Mouse (Mus musculus): Measurements from ENCODE around the gene Tsc22d1.

Gene Tsc22d1

DNA sequence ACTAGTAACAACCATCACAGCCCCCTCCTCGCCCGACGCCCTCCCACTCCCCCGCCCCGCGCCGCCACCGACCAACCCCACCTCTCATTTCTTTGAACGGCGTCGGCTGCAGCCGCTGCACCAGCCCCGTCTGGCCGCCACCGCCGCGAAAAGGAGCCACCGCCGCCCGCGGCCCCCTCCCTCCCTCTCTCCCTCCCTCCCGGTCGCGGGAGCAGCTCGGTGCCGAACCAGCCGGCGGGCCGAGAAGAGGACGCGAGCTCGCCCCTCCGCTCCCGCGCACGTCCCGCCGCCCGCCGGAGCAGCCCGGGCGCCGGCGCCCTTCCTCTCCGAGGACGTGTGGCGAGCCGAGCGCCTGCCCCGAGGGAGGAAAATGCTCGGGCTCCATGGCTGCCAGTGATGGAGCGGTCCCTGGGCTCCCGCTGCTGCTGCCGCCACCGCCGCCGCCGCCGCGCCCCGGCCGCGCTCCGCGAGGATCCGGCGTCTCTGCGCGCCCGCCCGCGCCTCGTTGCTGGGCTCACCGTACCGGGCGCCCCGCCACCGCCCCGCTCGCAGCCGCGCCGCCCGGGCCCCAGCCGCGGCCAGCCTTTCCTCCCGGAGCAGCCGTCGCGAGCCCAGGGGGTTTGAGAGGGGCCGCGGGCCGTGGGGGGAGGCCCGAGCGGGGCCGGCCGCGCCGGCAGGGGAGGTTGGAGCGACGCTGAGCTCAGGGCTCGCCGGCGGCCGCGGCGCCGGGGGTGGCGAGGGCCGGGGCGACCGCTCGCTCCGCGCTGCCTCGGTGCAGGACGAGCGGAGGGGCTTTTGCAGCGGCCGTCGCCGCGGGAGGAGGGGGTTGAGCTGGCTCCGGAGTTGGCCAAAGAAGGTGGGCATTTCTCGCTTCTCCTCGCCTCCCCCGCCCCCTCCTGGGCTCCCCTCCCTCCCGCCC is at the start of gene Tsc22d1:
TSS of gene Tsc22d1 (plus strand) at position 100 of the 919 bp plus-strand sequence.
- DNase-seq, result peak; percentile 69

DNA sequence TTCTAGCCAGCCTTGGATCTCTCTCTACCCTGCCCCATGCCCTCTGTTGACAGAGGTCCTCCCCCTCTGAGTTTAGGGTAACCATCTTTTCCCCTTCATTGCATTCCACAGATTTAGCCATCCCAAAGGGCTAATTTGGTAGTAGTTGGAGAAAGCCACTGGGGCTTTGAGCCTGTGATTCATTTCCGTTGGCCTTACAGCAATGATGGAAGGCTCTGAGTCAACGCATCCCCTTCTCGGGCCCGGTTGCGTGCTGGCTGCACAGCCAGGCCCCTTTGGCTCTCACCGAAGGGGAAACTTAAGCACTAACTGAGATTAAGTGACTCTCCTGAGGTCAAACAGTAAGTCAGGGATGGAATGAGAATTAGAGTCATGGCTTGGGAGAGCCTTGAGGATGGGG is 41.1 kb upstream of the Tsc22d1 start:
- DNase-seq, result no peak

DNA sequence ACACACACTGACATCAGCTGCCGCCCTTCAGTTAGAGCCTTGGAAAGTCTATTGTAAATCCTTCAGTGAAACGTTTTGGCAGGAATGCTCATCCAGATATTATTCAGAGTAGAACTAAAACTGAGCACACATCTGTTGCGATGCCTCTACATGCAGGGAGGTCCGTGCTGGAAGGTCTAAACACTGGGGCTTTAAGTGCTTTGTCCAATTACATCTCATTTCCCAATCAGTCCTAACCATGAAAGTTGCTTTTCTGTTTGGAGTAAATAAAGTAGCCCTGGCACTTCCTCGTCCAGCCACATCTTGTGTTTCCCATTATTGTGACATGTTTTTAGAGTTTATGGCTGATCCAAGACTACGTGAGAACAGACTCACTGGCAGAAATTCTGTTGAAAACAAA is 40.2 kb upstream of the Tsc22d1 start:
- DNase-seq, result no peak

DNA sequence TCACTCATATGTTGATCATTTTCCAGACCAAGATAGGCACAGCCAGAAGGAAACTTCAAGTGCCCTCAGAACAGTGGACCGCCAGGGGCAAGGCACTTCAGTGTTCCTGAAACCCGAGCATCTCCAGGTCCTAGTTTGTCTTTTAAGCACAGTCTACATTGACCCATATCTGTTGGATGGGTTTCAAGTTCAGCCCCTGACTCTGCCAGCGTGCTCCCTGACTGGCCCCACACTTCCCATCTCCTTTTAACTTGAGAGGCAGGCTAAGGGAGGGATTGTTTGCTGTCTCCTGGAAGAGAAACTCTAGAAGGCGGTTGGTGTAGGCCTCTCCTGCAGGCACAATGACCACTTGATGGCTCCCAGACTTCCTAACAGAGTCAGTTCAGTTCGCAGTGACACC is 38.2 kb upstream of the Tsc22d1 start:
- no peak for DNase-seq

DNA sequence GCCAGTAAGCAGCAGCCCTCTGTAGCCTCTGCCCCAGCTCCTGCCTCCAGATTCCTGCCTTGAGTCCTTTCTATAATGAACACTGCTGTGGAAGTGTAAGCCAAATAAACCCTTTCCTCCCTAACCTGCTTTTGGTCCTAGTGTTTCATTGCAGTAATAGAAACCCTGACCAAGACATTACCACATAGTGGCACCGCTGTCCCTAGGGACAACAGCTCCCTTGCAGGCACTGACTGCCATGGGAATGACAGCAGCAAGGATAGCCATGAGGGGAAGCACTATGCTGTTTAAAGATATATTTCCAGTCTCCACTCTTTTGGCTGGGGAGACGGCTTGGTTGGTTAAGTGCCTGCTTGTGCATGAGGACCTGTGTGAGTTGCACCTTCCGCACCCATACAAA is 35.4 kb upstream of the Tsc22d1 start:
- DNase-seq, result no peak

DNA sequence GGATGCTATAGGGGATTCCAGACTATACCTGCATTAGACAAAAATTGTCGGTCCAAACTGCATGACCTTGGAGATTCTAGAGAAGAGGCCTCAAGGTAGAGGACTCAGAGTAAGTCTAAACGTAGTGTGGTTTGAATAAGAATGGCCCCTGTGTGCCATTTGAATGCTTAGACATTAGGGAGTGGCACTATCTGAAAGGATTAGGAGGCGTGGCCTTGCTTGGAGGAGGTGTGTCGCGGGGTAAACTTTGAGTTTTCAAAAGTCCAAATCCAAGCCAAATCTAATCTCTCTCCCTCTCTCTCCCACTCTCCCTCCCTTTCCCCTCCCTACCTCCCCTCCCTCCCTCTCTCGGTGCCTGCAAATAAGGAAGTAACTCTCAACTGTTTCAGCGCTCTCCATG is 26.7 kb upstream of the Tsc22d1 start:
- no peak for DNase-seq

DNA sequence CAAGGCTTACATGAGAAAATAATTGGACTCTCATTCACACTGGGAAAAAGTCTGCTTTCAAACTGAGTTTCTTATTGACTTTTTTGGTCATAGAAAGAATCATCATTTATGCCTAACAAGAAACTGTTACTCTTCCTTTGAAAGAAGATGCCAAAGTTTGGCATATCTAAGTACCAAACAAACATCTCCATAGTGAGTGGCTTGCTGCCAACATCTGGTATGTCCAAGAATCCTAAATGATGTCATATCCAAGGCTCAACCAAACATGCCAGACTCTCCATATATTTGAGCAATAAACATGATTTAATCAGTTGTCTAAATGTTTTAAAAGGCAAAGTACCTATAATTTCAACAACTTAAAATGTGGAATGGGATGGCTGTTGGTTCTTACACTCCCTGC is 16.5 kb upstream of the Tsc22d1 start:
- DNase-seq, result no peak

DNA sequence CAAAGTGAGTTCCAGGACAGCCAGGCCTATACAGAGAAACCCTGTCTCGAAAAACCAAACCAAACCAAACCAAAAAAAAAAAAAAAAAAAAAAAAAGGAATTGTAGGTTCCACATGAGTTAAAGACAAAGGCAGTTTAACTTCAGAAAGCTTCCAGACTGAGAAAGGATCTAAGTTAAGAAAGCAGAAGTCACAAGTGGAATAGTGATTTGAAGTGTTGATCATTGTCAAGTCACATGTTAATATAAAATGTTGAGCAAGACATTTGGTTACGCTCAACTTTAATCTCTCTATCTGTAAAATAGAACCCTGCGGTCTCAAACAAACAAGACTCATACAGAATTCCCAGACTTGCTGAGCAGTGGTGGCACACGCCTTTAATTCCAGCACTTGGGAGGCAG is 12.2 kb upstream of the Tsc22d1 start:
- DNase-seq, result no peak

DNA sequence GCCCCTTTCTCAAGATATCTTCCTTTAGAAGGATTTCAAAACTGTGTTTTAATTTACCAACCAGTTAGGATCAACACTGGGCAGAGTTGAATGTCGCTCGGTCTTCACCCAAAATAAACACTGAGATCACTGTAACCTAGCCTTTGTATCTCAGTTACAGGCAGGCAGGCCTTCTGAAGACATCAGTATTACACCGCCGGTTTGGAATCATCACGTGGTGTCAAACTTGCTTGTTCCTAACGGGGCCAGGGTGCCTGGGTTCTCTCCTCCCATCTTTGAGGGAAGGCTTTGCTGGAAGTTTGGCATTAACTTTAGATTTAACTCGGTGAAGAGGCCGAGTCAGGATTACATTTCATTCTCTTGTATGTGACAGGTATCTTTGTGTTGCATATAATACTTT is 5.7 kb upstream of the Tsc22d1 start:
- no peak for DNase-seq

DNA sequence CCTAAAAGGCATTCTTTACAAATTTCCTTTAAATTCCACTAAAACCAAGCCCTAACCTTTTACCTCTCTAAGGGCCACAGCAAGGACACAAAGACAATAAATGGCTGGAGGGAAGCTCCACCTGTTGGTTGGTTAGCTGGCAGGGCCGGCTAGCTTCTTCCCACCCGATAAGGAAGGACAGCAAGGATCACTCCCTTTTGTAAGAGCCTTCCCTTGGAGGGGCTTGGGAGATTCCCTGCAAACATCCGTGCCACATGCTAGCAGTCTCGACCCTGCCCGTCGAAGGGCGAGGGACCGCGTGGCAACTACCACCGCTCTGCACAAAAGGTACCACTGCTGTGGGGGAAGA is 1.0 kb upstream of the Tsc22d1 start:
- no peak for DNase-seq

DNA sequence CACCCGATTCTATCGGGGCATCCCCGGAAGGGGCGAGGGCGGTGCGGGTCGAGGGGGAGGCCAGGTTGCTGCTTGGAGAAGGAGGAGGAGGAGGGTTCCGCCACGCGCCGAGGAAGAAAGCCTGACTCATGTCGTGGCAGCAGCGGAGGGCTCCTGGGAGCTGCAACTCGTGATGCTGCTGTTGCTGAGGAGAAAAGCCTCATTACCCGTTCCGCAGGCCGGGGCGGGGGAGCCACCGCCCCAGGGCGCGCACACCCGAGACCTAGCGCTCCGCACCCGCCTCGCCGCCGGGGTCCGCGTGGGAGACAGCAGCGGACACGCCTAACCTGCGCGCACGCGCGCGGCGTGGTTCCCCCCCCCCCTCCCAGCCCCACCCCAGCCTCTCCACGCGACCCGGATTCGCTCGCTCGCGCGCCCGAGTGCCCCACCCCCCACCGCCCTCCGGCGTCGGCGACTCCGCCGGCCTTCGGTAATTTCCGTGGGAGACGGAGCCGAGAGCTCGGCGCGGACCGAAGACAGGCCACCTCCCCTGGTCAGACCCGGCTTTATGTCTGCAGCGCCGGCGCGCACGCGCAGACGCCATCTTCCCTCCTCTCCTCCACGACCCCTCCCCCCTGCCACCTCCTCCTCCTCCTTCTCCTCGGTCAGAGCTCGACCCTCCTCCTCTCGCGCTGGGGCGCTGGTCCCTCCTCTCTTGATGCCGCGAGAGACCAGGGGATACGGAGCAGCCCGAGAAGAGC is 469 bp upstream of the Tsc22d1 start:
- DNase-seq, result peak; percentile 98

DNA sequence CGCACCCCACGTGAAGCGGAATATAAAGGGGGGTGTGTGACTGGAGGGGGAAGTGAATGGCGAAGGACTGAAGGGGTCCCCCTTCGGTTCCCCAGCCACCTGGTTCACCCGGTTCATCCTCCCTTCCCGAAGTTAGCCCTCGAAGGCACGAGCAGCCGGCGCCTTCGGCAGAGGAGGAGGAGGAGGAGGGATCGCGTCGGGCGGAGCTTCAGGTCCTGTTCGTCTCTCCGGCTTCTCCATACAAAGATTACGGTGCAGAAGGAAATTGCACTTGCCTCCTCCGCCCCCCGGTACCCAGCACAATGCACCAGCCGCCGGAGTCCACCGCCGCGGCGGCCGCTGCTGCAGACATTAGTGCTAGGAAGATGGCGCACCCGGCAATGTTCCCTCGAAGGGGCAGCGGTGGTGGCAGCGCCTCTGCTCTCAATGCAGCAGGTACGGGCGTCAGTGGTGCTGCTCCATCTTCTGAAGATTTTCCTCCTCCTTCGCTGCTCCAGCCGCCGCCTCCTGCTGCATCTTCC is 1.1 kb downstream of the Tsc22d1 start:
- DNase-seq, result peak; percentile 60

DNA sequence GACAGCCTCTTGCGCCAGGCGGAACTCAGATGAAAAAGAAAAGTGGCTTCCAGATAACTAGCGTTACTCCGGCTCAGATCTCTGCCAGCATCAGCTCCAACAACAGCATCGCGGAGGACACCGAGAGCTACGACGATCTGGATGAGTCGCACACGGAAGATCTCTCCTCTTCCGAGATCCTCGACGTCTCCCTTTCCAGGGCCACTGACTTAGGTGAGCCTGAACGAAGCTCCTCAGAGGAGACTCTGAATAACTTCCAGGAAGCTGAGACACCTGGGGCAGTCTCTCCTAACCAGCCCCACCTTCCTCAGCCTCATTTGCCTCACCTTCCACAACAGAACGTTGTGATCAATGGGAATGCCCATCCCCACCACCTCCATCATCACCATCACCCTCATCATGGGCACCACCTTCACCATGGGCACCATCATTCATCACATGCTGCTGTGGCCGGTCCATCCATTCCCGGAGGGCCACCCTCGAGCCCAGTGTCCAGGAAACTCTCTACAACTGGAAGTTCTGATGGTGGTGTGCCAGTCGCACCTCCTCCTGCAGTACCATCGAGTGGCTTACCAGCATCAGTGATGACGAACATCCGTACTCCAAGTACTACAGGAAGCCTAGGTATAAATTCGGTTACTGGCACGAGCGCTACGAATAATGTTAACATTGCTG is 1.7 kb downstream of the Tsc22d1 start:
- peak; percentile 42 for DNase-seq

DNA sequence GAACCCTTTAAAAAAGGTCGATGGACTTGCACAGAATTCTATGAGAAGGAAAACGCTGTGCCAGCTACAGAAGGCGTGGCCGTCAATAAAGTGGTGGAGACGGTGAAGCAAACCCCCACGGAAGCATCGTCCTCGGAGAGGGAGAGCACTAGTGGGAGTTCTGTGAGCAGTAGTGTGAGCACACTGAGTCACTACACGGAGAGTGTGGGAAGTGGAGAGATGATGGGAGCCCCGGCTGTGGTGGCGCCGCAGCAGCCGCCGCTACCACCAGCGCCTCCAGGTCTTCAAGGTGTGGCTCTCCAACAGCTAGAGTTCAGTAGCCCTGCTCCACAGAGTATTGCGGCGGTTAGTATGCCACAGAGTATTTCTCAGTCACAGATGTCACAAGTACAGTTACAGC is 2.6 kb downstream of the Tsc22d1 start:
- DNase-seq, result no peak

DNA sequence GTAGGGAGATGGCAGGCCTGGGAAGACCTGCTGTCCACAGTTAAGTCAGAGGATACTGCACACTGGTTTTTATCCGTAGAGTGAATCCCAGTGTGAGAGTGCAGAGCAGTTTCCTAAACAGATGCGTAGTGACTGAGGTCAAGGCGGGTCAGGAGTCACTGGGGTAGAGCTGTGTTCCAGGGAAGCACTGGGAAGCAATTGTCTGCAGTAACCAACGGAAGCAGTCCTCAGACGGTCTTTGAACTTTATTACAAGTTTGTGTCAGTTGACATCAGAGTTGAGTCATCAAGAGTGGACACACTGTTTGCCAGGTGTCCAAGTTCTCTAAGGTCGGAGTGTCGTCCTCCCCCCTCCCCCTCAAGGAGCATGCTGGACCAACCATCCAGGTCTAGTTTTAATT is 6.0 kb downstream of the Tsc22d1 start:
- peak; percentile 46 for DNase-seq

DNA sequence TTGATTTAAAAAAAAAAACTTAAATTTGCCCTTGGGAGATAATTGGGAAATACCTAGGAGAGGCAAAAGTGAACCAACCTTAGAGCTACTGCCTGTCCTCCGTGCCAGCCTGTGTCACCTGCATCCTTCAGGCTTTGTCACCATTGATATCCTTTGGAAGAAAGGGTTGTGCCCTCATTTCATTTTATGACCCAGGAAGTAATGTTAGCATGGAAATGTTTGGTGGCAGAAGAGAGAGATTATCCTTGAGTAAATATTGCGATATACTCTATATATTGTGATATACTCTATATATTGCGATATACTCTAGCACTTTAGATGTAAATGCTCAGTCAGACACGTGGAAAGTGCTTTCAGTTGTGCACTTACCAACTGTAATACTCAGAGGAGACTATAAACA is 6.4 kb downstream of the Tsc22d1 start:
- no peak for DNase-seq

DNA sequence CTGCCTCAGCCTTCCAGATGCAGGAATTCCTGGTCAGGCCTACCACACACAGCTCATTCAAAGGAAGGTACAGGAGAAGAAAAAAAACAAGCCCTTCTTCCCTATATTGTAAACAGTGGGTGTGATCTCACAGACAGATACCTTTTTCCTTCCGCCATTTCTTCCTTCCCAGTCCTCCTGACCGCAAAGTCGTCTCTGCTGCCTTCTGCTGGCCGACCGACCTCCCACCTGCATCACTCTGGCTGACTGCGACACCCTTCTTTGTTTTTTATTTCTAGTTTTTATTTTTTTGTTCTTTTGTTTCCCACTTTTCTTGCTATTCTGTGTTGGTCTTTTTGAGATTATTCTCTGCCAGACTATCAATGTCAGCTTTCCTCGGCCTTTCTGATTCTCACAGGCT is 10.7 kb downstream of the Tsc22d1 start:
- DNase-seq, result no peak

DNA sequence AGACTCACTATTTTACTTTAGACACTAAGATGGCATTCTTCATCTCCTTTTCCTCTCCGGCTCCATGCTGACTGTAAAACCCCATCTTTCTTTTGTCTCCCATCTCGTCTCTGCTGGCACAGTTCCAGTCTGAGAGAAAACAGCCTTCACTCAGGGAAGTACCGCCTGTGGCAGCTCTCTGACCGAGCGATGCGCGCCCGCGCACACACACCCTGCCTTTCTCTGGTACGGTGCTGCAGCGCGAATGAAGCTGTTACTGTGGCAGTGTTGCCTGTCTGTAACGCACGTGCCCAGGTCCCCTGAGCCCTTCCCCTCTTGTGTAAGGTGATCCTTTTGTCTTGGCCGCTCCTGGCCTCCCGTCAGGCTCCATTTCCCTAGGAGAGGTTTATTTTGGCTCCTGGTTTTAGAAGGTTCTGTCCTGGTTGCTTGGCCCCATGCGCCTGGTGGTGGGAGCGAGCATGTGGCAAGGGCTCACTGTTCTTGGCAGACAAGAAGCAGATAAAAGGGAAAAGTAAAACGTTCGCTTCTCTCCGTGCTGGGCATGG is 11.3 kb downstream of the Tsc22d1 start:
- no peak for DNase-seq

DNA sequence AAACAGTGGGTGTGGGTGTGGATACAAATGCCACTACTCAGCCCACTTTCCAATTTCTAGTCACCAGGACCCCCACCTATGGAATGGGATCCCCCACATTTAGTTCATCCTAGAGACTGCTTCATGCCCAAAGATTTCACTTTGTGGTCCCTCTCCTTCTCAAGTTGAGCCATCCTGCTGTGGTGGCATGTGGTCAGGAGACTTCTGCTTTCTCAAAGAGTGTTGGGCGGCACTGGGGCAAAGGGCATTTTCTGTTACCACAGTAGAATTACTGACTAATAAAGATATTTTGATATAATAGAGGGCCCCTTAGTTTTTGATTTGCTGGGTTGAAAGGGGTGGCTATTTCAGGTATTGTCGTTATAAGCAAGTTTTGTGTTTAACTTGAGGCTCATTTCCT is 14.1 kb downstream of the Tsc22d1 start:
- DNase-seq, result no peak

DNA sequence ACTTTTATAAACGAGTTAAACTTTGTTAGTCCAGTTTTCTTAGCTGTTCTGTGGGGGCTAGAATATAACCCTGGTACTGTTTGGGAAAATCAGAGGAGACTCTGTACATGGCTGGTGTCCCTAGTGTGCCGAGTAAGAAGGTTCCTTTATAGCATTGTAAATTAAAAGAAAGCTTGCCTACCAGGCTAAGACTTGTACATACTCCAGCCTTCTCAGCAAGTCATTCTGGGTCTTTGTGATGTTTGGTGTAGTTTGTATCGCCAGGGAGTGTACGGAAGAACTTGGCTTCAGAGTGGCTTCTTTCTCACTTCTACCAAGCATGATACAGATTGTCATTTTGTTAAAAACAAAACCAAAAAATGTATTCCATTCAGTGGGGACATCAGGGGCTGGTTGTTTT is 17.2 kb downstream of the Tsc22d1 start:
- DNase-seq, result no peak

DNA sequence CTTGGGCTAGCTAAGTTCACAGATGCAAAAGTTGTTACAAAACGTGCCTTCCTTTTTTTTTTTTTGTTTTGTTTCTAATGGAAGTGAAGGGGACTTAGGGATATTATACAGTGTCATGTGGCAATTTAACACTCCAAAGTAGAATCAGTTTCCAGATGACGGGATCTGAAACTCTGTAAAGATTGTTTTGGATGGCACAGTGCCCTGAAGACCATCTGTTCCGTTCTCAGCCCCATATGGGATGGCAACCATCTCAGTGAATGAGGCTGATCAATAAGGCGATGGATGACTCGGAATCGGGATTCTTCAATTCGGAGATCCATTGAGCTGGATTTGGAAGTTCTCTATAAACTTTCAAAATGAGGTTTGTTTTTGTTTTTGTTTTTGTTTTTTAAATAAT is 17.6 kb downstream of the Tsc22d1 start:
- DNase-seq, result no peak

DNA sequence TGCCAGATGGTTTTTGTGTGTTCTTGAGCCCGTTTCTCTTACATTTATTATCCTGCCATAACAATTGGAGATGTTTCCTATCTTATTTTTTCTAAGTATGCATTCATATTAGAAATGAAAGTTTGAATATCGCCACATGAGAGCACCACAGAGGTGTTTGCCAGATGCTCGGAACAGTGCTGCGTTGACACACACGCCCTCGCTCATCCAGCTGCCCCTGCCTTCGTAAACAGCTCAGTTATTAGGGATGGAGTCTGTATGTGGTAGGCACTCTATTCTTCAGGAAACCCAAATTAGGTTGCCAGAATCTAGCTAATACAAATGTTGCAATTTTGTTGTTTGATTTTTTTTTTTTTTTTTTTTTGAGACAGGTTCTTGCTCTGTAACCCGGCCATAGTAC is 18.1 kb downstream of the Tsc22d1 start:
- no peak for DNase-seq

DNA sequence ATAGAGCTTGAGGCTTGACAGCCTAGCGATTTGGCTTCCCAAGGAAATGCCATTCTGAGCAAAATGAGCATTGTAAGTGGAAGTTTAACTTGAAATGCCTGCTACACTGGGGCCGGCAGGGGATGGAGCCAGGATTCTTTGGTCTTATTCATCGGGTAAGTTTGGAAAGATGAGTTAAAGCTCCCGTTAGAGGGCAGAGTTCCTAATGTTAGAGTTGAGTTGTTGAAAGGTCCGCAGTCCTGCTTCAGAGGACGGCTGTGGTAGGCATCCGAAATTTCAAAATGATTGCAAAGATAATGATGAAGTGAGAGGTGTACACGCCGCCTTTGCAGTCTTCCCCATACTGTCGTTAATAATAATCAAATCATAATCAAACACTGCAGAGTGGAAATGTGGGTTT is 27.4 kb downstream of the Tsc22d1 start:
- no peak for DNase-seq
